Mouse (Mus musculus): ENCODE measurements around the gene Pla2g1b. TPM values are rescaled to one million over a fixed set of nuclear protein-coding genes. Genes with fewer than 3 reads are reported as not detected.
"Not testable (repeated sequence)": the region's sequence is repeated elsewhere in the genome, so short reads cannot be mapped to it uniquely, and the experiment has no call there.

The Pla2g1b gene
- total RNA-seq, 2 experiments from 2014 or later: not detected

GRCm38 (mm10) chr5:115500383-115500935, 34.4 kb downstream of the Pla2g1b start:
- ATAC-seq (ENCODE audit: poor library complexity, severe bottlenecking): peak; percentile 100

GRCm38 (mm10) chr5:115503035-115503434, 37.0 kb downstream of the Pla2g1b start:
- no peak for ATAC-seq (ENCODE audit: poor library complexity, severe bottlenecking)

GRCm38 (mm10) chr5:115505617-115506016, 39.6 kb downstream of the Pla2g1b start:
- not testable (repeated sequence) for ATAC-seq (ENCODE audit: poor library complexity, severe bottlenecking)

GRCm38 (mm10) chr5:115506454-115507201, 40.6 kb downstream of the Pla2g1b start, which contains the start of gene Pxn:
Gene Pxn, plus strand, starts transcription at chr5:115506676.
- ATAC-seq (ENCODE audit: poor library complexity, severe bottlenecking): peak; percentile 91

GRCm38 (mm10) chr5:115507267-115507980, 41.4 kb downstream of the Pla2g1b start:
- ATAC-seq (ENCODE audit: poor library complexity, severe bottlenecking): no peak

- ATAC-seq (ENCODE audit: poor library complexity, severe bottlenecking): no peak
These were observed 42.2 kb downstream of the Pla2g1b start for GRCm38 (mm10) chr5:115507981-115508858.

GRCm38 (mm10) chr5:115508859-115509147, 42.7 kb downstream of the Pla2g1b start:
- ATAC-seq (ENCODE audit: poor library complexity, severe bottlenecking): no peak

GRCm38 (mm10) chr5:115509321-115509761, 43.3 kb downstream of the Pla2g1b start:
- no peak for ATAC-seq (ENCODE audit: poor library complexity, severe bottlenecking)

GRCm38 (mm10) chr5:115509790-115510689, 44.0 kb downstream of the Pla2g1b start:
- peak; percentile 38 for ATAC-seq (ENCODE audit: poor library complexity, severe bottlenecking)

GRCm38 (mm10) chr5:115512375-115512774, 46.3 kb downstream of the Pla2g1b start:
- no peak for ATAC-seq (ENCODE audit: poor library complexity, severe bottlenecking)

- ATAC-seq (ENCODE audit: poor library complexity, severe bottlenecking): no peak
These were observed 47.2 kb downstream of the Pla2g1b start for GRCm38 (mm10) chr5:115513246-115513645.

GRCm38 (mm10) chr5:115513721-115514120, 47.7 kb downstream of the Pla2g1b start:
- ATAC-seq (ENCODE audit: poor library complexity, severe bottlenecking): no peak

GRCm38 (mm10) chr5:115514346-115514745, 48.3 kb downstream of the Pla2g1b start:
- no peak for ATAC-seq (ENCODE audit: poor library complexity, severe bottlenecking)

GRCm38 (mm10) chr5:115514896-115515587, 49.0 kb downstream of the Pla2g1b start:
- ATAC-seq (ENCODE audit: poor library complexity, severe bottlenecking): no peak

GRCm38 (mm10) chr5:115516081-115516907, 50.2 kb downstream of the Pla2g1b start:
- ATAC-seq (ENCODE audit: poor library complexity, severe bottlenecking): peak; percentile 87

GRCm38 (mm10) chr5:115516908-115517307, 50.8 kb downstream of the Pla2g1b start:
- no peak for ATAC-seq (ENCODE audit: poor library complexity, severe bottlenecking)

- no peak for ATAC-seq (ENCODE audit: poor library complexity, severe bottlenecking)
These were observed 51.4 kb downstream of the Pla2g1b start for GRCm38 (mm10) chr5:115517501-115517900.

- not testable (repeated sequence) for ATAC-seq (ENCODE audit: poor library complexity, severe bottlenecking)
These were observed 52.2 kb downstream of the Pla2g1b start for GRCm38 (mm10) chr5:115518214-115518613.
